Mouse (Mus musculus) small intestine, adult 2 months (tissue): ENCODE data around the gene Cacna1d. TPM values are rescaled to one million over a fixed set of nuclear protein-coding genes. Genes with fewer than 3 reads are reported as not detected.
A peak's percentile ranks its signal among the peaks of the same experiment; 100 is the strongest.

Source experiments
- H3K27ac ChIP-seq: fragments of 200-500 bp; 2 replicates; pipeline ENCODE4 v1.5.1; 2012; ENCODE audit warnings: low read depth, low read length, control low read depth, inconsistent platforms; ENCODE audit not compliant: insufficient read depth
- H3K27me3 ChIP-seq: fragments of 200-500 bp; 2 replicates; pipeline ENCODE4 v1.6.1; 2012; ENCODE audit warnings: mild to moderate bottlenecking, moderate library complexity, low read length, inconsistent platforms; ENCODE audit not compliant: control insufficient read depth, insufficient read depth
- H3K36me3 ChIP-seq: fragments of 200-500 bp; 2 replicates; pipeline ENCODE4 v1.6.1; 2012; ENCODE audit warnings: mild to moderate bottlenecking, low read length, control low read depth, inconsistent platforms; ENCODE audit not compliant: control insufficient read depth, insufficient read depth
- H3K4me1 ChIP-seq: fragments of 200-500 bp; 2 replicates; pipeline ENCODE4 v1.6.1; 2012; ENCODE audit warnings: low read length, inconsistent platforms, mixed read lengths; ENCODE audit not compliant: control insufficient read depth, insufficient read depth, insufficient read length
- H3K4me3 ChIP-seq: fragments of 200-500 bp; 2 replicates; pipeline ENCODE4 v1.5.1; 2012; ENCODE audit warnings: low read depth, mild to moderate bottlenecking, control low read depth, inconsistent platforms, low read length, moderate library complexity
- CTCF ChIP-seq: fragments of 200-500 bp; IDR thresholded peaks from 2 replicates; pipeline ENCODE4 v1.5.1; 2012; ENCODE audit warnings: low read depth, mild to moderate bottlenecking, control low read depth, inconsistent platforms, low read length, moderate library complexity, mixed read lengths; ENCODE audit not compliant: insufficient replicate concordance, insufficient read length; ENCODE audit errors: extremely low read depth
- POLR2A ChIP-seq: fragments of 200-500 bp; IDR thresholded peaks from 2 replicates; pipeline ENCODE4 v1.6.1; 2012; ENCODE audit warnings: low read depth, mild to moderate bottlenecking, control low read depth, inconsistent platforms, low read length, moderate library complexity
- WGBS: fragments of 180-500 bp; shearing (Covaris S2); methylation state at CpG from one replicate; pipeline ENCODE4 v1.1.7; 2018; 5-methylcytosine and 5-hydroxymethylcytosine counted together
- polyA plus RNA-seq: library from polyadenylated mRNA; depleted of rRNA; stranded (reverse); fragments of >200 nt; gene quantifications from 2 replicates; pipeline ENCODE4 v1.2.3, GENCODE M21; 2012

Cacna1d gene
- polyA plus RNA-seq, 1 experiment: 2.3 TPM

- TF ChIP-seq CTCF (no peak), POLR2A (no peak)
- no peak overlapping the region for H3K4me3 ChIP-seq
- WGBS: 63% methylated on average over 13 of the region's 13 CpGs
- no peaks in the 10 kb centered on the region for H3K36me3 ChIP-seq
- H3K4me1 ChIP-seq: no peaks in the 10 kb centered on the region
- no peak overlapping the region for H3K27ac ChIP-seq
- no peaks in the 10 kb centered on the region for H3K27me3 ChIP-seq
Observed at GRCm38 (mm10) chr14:30056031-30056766, 435.1 kb downstream of the Cacna1d start.

DNA sequence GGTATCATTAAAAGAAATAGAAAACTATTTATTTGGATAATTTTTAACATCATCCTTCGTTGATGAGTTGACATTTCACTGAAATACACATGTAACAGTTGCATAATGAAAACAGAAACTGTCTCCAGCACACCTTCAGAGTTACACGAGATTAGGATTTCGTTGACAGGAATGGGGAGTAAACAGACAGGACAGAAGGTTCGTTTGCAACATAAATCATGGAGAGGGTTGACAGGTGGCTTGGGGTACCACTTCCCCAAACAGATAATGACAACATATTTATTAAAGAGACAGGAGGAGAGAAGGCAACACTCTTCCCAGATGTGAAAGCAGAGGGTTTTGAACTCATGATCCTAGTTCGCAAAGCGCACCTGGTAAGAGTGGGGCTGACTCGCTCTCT lies 436.3 kb downstream of the Cacna1d start:
- Histone ChIP-seq H3K4me3 (no peak overlapping the region), H3K27me3 (no peaks in the 10 kb centered on the region), H3K4me1 (no peaks in the 10 kb centered on the region), H3K36me3 (no peaks in the 10 kb centered on the region), H3K27ac (no peak overlapping the region)
- 50% methylated on average over 7 of the region's 7 CpGs for WGBS
- TF ChIP-seq CTCF (no peak), POLR2A (no peak)

- Histone ChIP-seq H3K27me3 (no peaks in the 10 kb centered on the region), H3K4me1 (no peaks in the 10 kb centered on the region), H3K4me3 (no peak overlapping the region), H3K36me3 (no peaks in the 10 kb centered on the region), H3K27ac (no peak overlapping the region)
- no peak for TF ChIP-seq POLR2A
- no peak for TF ChIP-seq CTCF
- WGBS: 80% methylated on average over 8 of the region's 8 CpGs
Observed at GRCm38 (mm10) chr14:30050280-30050679, 441.0 kb downstream of the Cacna1d start.

GRCm38 (mm10) chr14:30048049-30048448 lies 443.2 kb downstream of the Cacna1d start:
- TF ChIP-seq POLR2A: no peak
- TF ChIP-seq CTCF: peak; percentile 28; the same call in 1 of the 2 replicates
- H3K4me1 ChIP-seq: no peaks in the 10 kb centered on the region
- no peak overlapping the region for H3K4me3 ChIP-seq
- H3K36me3 ChIP-seq: no peaks in the 10 kb centered on the region
- H3K27me3 ChIP-seq: no peaks in the 10 kb centered on the region
- no peak overlapping the region for H3K27ac ChIP-seq
- WGBS: 86% methylated on average over 3 of the region's 3 CpGs

- H3K4me1 ChIP-seq: no peaks in the 10 kb centered on the region
- H3K27ac ChIP-seq: no peak overlapping the region
- no peak overlapping the region for H3K4me3 ChIP-seq
- no peak for TF ChIP-seq CTCF
- H3K36me3 ChIP-seq: no peaks in the 10 kb centered on the region
- WGBS: 88% methylated on average over 4 of the region's 4 CpGs
- no peaks in the 10 kb centered on the region for H3K27me3 ChIP-seq
Observed at GRCm38 (mm10) chr14:30046976-30047375, 444.3 kb downstream of the Cacna1d start.

DNA sequence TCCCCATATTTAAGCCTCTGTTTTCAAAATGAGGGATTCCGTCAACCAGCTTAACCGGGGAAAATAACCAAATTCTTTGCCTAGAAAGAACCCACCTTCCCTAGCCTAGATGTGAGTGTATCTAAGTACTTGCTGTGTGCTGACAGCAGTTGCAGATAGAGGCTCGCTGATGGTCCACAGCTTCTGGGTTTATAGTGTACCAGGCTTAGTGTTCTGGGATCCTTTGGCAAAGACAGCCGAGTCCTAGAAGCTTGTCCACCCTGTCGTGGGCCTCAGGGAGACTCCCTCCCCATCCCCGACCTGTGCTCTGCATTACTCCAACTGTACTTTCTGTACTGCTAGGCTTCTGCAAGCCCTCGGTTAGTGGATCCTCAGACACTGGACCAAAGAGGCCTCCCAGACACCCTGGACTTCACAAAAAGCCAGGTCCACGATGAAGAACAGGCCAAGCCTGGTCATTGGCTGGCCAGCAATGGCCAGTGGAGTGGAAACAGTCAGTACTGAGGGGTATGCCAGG lies 445.5 kb downstream of the Cacna1d start:
- H3K27ac ChIP-seq: no peak overlapping the region
- 75% methylated on average over 8 of the region's 8 CpGs for WGBS

DNA sequence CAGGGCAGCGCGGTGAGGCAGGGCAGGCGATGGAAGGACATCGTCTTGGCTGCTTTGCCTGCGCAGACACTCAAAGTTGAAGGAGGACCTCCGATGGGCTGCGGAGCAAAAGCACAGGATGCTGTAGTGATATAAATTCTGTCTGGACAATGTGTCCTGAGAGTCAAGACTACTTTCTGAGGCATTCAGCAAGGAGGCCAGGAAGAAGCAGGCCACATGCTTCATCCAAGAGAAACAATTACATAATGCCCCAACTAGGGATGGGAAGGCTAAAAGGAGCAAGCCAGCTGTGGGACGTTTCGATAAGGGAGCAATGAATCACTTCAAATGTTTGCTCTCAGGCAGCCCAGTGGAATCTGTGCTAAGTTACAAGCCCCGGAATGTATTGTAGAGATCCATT lies 446.0 kb downstream of the Cacna1d start:
- Histone ChIP-seq H3K27ac (no peak overlapping the region), H3K4me1 (no peaks in the 10 kb centered on the region), H3K36me3 (peaks cover 4% of the 10 kb centered on the region; the same call in 1 of the 2 replicates), H3K27me3 (no peaks in the 10 kb centered on the region), H3K4me3 (no peak overlapping the region)
- WGBS: 71% methylated on average over 10 of the region's 10 CpGs
- TF ChIP-seq POLR2A (no peak), CTCF (no peak)

More for the DNA sequence above, 445.5 kb downstream of the Cacna1d start:
- Histone ChIP-seq H3K27me3 (no peaks in the 10 kb centered on the region), H3K4me3 (no peak overlapping the region), H3K4me1 (no peaks in the 10 kb centered on the region), H3K36me3 (0 out of 2 replicates have a peak, but pooled peaks cover under 1% of the 10 kb centered on the region)
- TF ChIP-seq CTCF (no peak), POLR2A (no peak)
